Mouse (Mus musculus) regulatory T cell (primary cell): ENCODE measurements around the gene Chmp2b.

Experiments
- in situ Hi-C: fragments of 300-600 bp; cut with MboI, MseI; formaldehyde crosslinking; loops from one replicate; pipeline ENCODE4 v1.15.1; 2025; ENCODE audit warnings: high pct_unique_total_duplicates

Gene Chmp2b

GRCm38 (mm10) chr16:65561963-65562863 is at the start of gene Chmp2b:
Gene Chmp2b (minus strand): TSS chr16:65562726.
- in situ Hi-C loops: loop anchor here (10.0 kb wide), 1 partner anchor 787 kb away; the partner anchor contains the start of gene 4930453N24Rik

GRCm38 (mm10) chr16:65611678-65612077 is 49.2 kb upstream of the Chmp2b start:
- in situ Hi-C loops: no loop called here

GRCm38 (mm10) chr16:65600798-65601197 is 38.3 kb upstream of the Chmp2b start:
- in situ Hi-C loops: loop anchor here (10.0 kb wide), 1 partner anchor 1524 kb away; no protein-coding TSS in a partner anchor

- in situ Hi-C loops: no loop called here
Measured at GRCm38 (mm10) chr16:65586111-65586865, 23.8 kb upstream of the Chmp2b start.

- in situ Hi-C loops: no loop called here
Measured at GRCm38 (mm10) chr16:65585699-65586098, 23.2 kb upstream of the Chmp2b start.

- in situ Hi-C loops: no loop called here
Measured at GRCm38 (mm10) chr16:65577298-65578029, 14.9 kb upstream of the Chmp2b start.

GRCm38 (mm10) chr16:65568853-65569252 is 6.3 kb upstream of the Chmp2b start:
- in situ Hi-C loops: loop anchor here (10.0 kb wide), 1 partner anchor 794 kb away; the partner anchor contains the start of gene 4930453N24Rik

- in situ Hi-C loops: loop anchor here (10.0 kb wide), 1 partner anchor 790 kb away; the partner anchor contains the start of gene 4930453N24Rik
Measured at GRCm38 (mm10) chr16:65564951-65565350, 2.4 kb upstream of the Chmp2b start.

GRCm38 (mm10) chr16:65564306-65564705 is 1.8 kb upstream of the Chmp2b start:
- in situ Hi-C loops: loop anchor here (10.0 kb wide), 1 partner anchor 790 kb away; the partner anchor contains the start of gene 4930453N24Rik

- in situ Hi-C loops: loop anchor here (10.0 kb wide), 1 partner anchor 788 kb away; the partner anchor contains the start of gene 4930453N24Rik
Measured at GRCm38 (mm10) chr16:65562864-65563206, 309 bp upstream of the Chmp2b start.

GRCm38 (mm10) chr16:65560996-65561962 is 1.2 kb downstream of the Chmp2b start:
- in situ Hi-C loops: loop anchor here (10.0 kb wide), 1 partner anchor 786 kb away; the partner anchor contains the start of gene 4930453N24Rik

GRCm38 (mm10) chr16:65559591-65559990 is 2.9 kb downstream of the Chmp2b start:
- in situ Hi-C loops: loop anchor here (10.0 kb wide), 1 partner anchor 805 kb away; no protein-coding TSS in a partner anchor

- in situ Hi-C loops: loop anchor here (10.0 kb wide), 1 partner anchor 803 kb away; no protein-coding TSS in a partner anchor
Measured at GRCm38 (mm10) chr16:65557369-65557768, 5.2 kb downstream of the Chmp2b start.

- in situ Hi-C loops: loop anchor here (10.0 kb wide), 1 partner anchor 799 kb away; no protein-coding TSS in a partner anchor
Measured at GRCm38 (mm10) chr16:65554267-65554666, 8.3 kb downstream of the Chmp2b start.

- in situ Hi-C loops: loop anchor here (10.0 kb wide), 1 partner anchor 796 kb away; no protein-coding TSS in a partner anchor
Measured at GRCm38 (mm10) chr16:65550814-65551213, 11.7 kb downstream of the Chmp2b start.

- in situ Hi-C loops: no loop called here
Measured at GRCm38 (mm10) chr16:65548960-65549359, 13.6 kb downstream of the Chmp2b start.

- in situ Hi-C loops: no loop called here
Measured at GRCm38 (mm10) chr16:65543676-65544293, 18.7 kb downstream of the Chmp2b start.

GRCm38 (mm10) chr16:65533315-65533999 is 29.1 kb downstream of the Chmp2b start:
- in situ Hi-C loops: no loop called here

- in situ Hi-C loops: no loop called here
Measured at GRCm38 (mm10) chr16:65531663-65532062, 30.9 kb downstream of the Chmp2b start.
